Mouse (Mus musculus) G1E-ER4 (cell line): ENCODE results near the gene Aplp1. TPM values are rescaled to one million over a fixed set of nuclear protein-coding genes. Genes with fewer than 3 reads are reported as not detected.

Source experiments
- GATA1 ChIP-seq: IDR thresholded peaks from one replicate; pipeline ENCODE4 v1.8.0; 2012; ENCODE audit warnings: low read length, inconsistent platforms
- polyA plus RNA-seq: library from polyadenylated mRNA; stranded (reverse); fragments of >175 nt; gene quantifications from 2 replicates; pipeline ENCODE4 v1.2.3, GENCODE M21; 2012

Gene Aplp1
- polyA plus RNA-seq, 1 experiment: not detected

- TF ChIP-seq GATA1: no peak
These were observed 22.2 kb downstream of the Aplp1 start for GRCm38 (mm10) chr7:30423071-30423641.

GRCm38 (mm10) chr7:30422560-30422959 is 22.8 kb downstream of the Aplp1 start:
- no peak for TF ChIP-seq GATA1

DNA sequence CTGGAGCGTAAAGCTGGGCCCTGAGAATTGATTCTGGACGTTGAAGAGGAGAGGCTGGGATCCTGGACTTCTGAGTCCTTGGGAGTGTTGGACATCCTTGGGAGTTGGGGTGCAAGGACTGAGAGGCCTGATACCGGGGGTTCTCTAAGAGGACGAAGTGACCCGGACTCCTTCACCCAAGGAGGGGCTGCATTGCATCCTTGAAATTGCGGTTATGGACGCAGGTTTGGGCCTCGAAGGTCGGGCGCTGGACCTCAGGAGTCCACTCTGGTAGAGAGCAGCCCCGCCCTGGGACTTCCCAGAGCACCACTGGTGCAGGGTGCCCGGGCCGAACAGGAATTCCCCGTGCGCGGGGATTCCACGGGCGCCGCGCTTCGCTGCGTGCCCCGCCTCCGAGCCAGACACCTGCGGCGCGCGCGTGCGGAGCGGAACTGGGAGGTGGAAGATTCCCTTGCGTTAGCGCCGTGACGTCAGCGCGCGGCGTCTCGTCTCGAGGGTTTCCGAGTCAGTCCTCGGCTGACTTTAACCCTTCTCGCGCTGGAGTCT is 23.4 kb downstream of the Aplp1 start:
- no peak for TF ChIP-seq GATA1

- no peak for TF ChIP-seq GATA1
These were observed 24.0 kb downstream of the Aplp1 start, which contains the start of gene Nfkbid for GRCm38 (mm10) chr7:30421175-30421889. Nfkbid (plus strand) TSS chr7:30421732.

DNA sequence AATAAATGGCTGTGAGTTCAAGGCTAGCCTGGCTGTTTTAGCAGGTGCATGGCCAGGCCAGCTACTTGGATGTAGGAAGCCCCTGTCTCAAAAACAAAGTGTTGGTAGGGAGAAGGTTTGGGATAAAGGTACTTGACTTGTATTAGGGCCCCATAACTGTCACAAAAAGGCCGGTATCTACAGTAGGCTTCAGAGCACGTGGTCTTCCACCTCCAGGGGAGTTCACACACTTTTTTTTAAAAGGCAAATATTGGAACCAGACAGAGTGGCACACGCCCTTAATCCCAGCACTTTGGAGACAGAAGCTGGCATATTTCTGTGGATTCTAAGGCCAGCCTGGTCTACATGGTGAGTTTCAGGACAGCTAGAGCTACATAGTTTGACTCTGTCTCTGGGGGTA is 24.7 kb downstream of the Aplp1 start:
- no peak for TF ChIP-seq GATA1

DNA sequence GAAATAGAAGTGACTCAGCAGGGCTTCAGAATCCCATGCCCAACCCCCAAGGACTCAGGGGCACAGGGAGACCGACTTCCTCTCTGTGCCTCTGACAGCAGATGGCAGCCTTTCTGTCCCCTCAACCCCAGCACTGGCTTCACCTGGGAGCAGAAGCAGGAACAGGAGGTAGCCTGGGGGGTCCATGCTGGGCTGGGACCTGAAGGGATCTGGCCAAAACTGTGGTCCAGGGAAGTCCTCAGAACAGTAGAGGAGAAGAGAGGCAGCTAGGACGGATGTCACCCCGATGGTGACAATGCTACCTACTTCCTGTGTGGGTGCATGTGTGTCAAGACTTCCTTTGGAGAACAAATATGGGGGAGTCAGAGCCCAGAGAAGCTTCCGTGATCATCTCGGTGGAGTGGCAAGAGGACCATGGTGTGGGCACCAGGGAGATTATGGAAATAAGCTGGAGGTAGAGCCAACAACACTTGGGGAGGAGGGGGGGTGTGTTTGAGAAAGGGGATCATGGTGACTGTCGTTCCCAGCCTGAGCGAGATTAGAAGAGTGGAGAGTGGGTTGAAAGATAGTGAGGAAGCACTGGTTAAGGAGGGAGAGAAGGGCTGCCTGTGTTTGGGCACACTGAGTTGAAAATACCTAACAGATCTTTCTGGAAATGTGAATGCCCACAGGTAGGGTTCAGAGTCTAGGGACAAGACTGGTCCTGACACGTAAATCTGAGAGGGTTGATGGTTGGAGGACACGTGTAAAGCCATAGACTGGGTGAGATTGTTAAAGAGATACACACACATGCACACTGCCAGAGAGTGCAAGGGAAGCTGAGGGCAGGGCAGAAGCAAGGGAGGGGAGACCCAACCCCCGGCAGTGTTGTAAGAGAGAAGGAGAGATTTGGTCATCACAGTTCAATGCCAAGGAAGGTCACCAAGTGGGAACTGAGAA is 25.5 kb downstream of the Aplp1 start, which contains the start of gene Hcst:
Gene Hcst, minus strand, starts transcription at position 294 of the 939 bp plus-strand sequence.
- TF ChIP-seq GATA1: no peak

- no peak for TF ChIP-seq GATA1
These were observed 27.5 kb downstream of the Aplp1 start for GRCm38 (mm10) chr7:30417856-30418255.

GRCm38 (mm10) chr7:30413596-30413995 is 31.7 kb downstream of the Aplp1 start, which contains the start of gene Tyrobp:
Tyrobp (plus strand) TSS chr7:30413760.
- no peak for TF ChIP-seq GATA1

DNA sequence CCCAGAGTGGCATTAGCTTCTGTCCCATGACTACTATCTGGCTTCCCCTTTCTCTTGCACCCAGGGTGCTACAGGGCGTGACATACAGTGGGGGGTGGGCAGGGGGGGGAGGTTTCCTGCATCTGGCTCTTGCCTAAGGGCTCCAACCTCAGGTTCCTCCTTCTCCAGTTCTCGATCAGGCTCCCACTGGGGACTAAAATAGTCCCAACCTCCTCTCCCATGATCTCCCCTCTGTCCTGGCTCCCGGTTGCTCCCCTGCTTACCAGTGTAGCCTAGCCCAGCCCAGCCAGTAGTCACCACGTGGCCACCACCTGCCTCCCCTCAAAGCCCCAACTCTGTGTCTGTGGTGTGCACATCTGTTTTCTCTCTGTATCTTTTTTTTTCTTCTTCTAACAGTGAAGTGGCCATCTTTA is 32.6 kb downstream of the Aplp1 start:
- TF ChIP-seq GATA1: no peak

- no peak for TF ChIP-seq GATA1
These were observed 34.3 kb downstream of the Aplp1 start for GRCm38 (mm10) chr7:30411023-30411422.

DNA sequence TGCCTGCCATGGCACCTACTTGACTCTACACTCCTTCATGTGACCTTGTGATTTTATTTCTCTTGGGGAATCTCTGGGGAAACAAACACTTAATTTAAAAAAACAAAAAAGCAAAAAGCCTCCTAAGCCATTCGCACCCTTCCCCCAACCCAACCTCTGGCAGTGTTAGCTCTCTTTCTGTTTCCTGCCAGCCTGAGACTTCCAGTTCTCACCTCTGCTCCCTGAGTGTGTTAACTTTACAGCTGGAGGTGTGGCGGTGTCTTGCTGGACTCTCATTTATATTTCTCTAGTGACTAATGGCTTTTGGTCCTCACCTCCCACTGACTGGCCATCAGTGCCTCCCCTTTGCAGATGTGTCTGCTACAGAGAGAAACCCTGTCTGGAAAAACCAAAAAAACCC is 35.5 kb downstream of the Aplp1 start:
- no peak for TF ChIP-seq GATA1

DNA sequence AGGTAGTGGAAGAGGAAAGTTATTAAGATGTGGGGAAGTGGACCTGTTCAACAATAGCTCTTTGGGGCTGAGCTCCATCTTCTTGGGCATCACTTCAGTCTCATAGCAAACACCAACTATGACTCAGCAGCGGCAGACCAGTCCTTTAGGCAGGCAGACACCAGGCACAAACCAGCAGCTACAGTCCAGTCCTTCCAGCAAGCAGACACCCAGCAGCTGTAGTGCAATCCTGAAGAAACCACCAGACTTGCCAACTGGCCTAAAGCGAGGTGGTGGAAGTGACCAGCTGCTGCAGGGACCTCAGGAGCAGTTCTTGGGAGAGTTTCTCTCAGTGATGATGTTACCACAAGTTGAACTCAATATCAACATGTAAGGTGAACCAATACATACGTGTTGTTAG is 36.7 kb downstream of the Aplp1 start:
- no peak for TF ChIP-seq GATA1

DNA sequence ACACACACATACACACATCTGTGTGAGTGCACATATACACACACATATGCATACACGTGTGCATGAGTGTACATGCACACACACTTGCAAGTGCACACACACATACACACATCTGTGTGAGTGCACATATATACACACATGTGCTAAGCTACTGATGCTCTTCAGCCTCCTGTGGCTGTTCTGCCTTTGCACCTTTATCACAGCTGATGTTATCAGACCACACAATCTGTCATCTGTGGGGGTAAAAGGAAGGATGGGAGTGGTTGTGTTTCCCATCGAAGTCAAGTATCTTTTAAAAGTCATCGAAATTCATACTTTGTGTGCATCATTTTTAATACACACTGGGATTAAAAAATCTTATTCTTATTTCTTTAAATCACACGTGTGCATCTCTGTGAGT is 43.0 kb downstream of the Aplp1 start:
- TF ChIP-seq GATA1: no peak

GRCm38 (mm10) chr7:30399671-30400070 is 45.7 kb downstream of the Aplp1 start:
- TF ChIP-seq GATA1: no peak

DNA sequence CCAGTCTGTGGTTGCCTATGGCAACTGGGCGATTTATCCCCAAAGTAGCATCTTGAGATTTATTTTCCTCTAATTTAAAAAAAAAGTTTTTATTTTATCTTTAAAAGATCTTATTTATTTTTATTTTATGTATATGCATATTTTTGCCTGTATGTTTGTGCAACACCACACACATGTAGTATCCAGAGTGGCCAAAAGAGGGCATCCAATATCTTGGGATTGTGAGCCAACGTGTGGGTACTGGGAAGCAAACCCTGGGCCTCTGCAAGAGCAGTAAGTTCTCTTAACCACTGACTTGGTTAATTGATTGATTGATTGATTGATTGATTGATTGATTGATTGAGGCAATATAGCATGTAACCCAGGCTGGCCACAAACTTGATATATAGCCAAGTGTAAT is 50.5 kb downstream of the Aplp1 start:
- no peak for TF ChIP-seq GATA1

- TF ChIP-seq GATA1: no peak
These were observed 51.0 kb downstream of the Aplp1 start for GRCm38 (mm10) chr7:30394379-30394778.
